Mouse (Mus musculus) E14TG2a.4 (cell line): Measurements from ENCODE around the gene Casc1.

Source experiments
- CTCF ChIP-seq: conservative IDR thresholded peaks from 2 replicates; pipeline ENCODE4 v1.5.1; 2014; ENCODE audit warnings: low read length
- POU5F1 ChIP-seq: IDR thresholded peaks from 2 replicates; pipeline ENCODE4 v1.6.1; 2014; ENCODE audit warnings: low read length, borderline replicate concordance

GRCm38 (mm10) chr6:145147716-145148115 is 63.1 kb downstream of the Casc1 start:
- TF ChIP-seq CTCF, result no peak
- TF ChIP-seq POU5F1, result no peak
